Mouse (Mus musculus) ES-E14 (cell line): ENCODE results near the gene Dnase2b. TPM values are rescaled to one million over a fixed set of nuclear protein-coding genes. Genes with fewer than 3 reads are reported as not detected.

Experiments used
- DNase-seq: peaks from one replicate; pipeline ENCODE4 v3.0.0-alpha.2; 2013; ENCODE audit warnings: low read depth, low spot score
- H3K27ac ChIP-seq: 2 replicates; pipeline ENCODE4 v1.5.1; 2012; ENCODE audit warnings: low read depth, mild to moderate bottlenecking, low read length, moderate library complexity, mixed read lengths; ENCODE audit not compliant: poor library complexity, insufficient read depth, severe bottlenecking
- H3K36me3 ChIP-seq: 2 replicates; pipeline ENCODE4 v1.6.1; 2012; ENCODE audit warnings: mild to moderate bottlenecking, low read length, moderate library complexity, mixed read lengths; ENCODE audit not compliant: control insufficient read depth, poor library complexity, insufficient read depth, severe bottlenecking
- H3K4me1 ChIP-seq, 2 experiments: fragments of 150-350 bp in 1 of 2; sonication (generic) in 1 of 2; 2 replicates each; pipeline ENCODE4 v1.6.1; 2012; ENCODE audit warnings: low read length in 2 of 2, mild to moderate bottlenecking in 1 of 2, mixed read lengths in 1 of 2; ENCODE audit not compliant: control insufficient read depth in 2 of 2, insufficient read depth in 2 of 2, poor library complexity in 1 of 2
- H3K4me3 ChIP-seq, 2 experiments: fragments of 150-350 bp in 1 of 2; sonication (generic) in 1 of 2; 2 replicates each; pipeline ENCODE4 v1.5.1; 2012; ENCODE audit warnings: low read length in 2 of 2, low read depth in 1 of 2, mild to moderate bottlenecking in 1 of 2, mixed read lengths in 1 of 2; ENCODE audit not compliant: insufficient read depth in 1 of 2, poor library complexity in 1 of 2, severe bottlenecking in 1 of 2
- H3K9ac ChIP-seq: 2 replicates; pipeline ENCODE4 v1.6.1; 2012; ENCODE audit warnings: low read depth, mild to moderate bottlenecking, low read length, mixed read lengths; ENCODE audit not compliant: poor library complexity, insufficient read depth, severe bottlenecking
- H3K9me3 ChIP-seq: fragments of 150-350 bp; sonication (generic); 2 replicates; pipeline ENCODE4 v1.6.1; 2012; ENCODE audit warnings: low read depth, mild to moderate bottlenecking, low read length; ENCODE audit not compliant: control insufficient read depth, insufficient read depth
- CHD2 ChIP-seq: IDR thresholded peaks from 2 replicates; pipeline ENCODE4 v1.6.1; 2014; ENCODE audit warnings: mild to moderate bottlenecking, low read depth, low read length, inconsistent platforms
- HCFC1 ChIP-seq: IDR thresholded peaks from 2 replicates; pipeline ENCODE4 v1.6.1; 2012; ENCODE audit warnings: low read length, inconsistent platforms, borderline replicate concordance; ENCODE audit not compliant: insufficient read depth
- MAFK ChIP-seq: IDR thresholded peaks from 2 replicates; pipeline ENCODE4 v1.6.1; 2014; ENCODE audit warnings: mild to moderate bottlenecking, low read depth, low read length, inconsistent platforms; ENCODE audit not compliant: insufficient read depth
- ZC3H11A ChIP-seq: IDR thresholded peaks from 2 replicates; pipeline ENCODE4 v1.6.1; 2012; ENCODE audit warnings: low read depth, mild to moderate bottlenecking, inconsistent platforms, low read length, borderline replicate concordance
- ZNF384 ChIP-seq: IDR thresholded peaks from 2 replicates; pipeline ENCODE4 v1.6.1; 2012; ENCODE audit warnings: low read depth, low read length, inconsistent platforms
- in situ Hi-C, 2 experiments: fragments of 600-800 bp; cut with MboI; formaldehyde crosslinking; loops; one replicate each; pipeline ENCODE4 v1.15.1; 2025; ENCODE audit warnings: low sequenced_read_pairs in 2 of 2, inconsistent platforms in 1 of 2; ENCODE audit not compliant: unreplicated experiment in 2 of 2
- total RNA-seq: library from RNA; depleted of rRNA; stranded (reverse); fragments of 300-350 nt; gene quantifications from 2 replicates; pipeline ENCODE4 v1.2.3, GENCODE M21; 2012

Dnase2b gene
- total RNA-seq, 1 experiment: not detected

DNA sequence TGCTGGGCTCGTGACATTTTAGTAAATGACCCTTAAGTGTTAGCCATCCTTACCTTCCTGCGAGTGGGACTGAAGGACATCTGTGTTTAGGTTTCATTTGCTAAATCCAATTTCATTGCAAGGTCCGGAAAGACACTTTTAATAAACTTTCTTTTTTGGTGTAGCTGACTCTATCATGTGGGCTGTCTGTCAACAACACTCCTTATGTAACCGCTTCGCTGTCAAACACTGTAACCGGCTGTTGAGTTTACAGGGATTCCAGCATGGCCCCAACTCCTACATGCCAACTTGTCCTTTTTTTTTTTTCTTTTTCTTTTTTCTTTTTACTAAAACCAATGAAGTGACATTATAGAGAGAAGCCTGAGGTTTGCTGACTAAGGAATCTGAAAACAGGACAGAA lies 17.0 kb downstream of the Dnase2b start:
- no peak overlapping the region for H3K27ac ChIP-seq
- no peak for DNase-seq
- H3K9ac ChIP-seq: no peak overlapping the region
- H3K36me3 ChIP-seq: no peaks in the 10 kb centered on the region
- in situ Hi-C loops: no loop called here
- no peaks in the 10 kb centered on the region for H3K9me3 ChIP-seq
- no peak for TF ChIP-seq CHD2
- TF ChIP-seq HCFC1: no peak
- TF ChIP-seq ZC3H11A: no peak
- TF ChIP-seq ZNF384: no peak
- no peak for TF ChIP-seq MAFK
- H3K4me3 ChIP-seq: no peak overlapping the region
- no peaks in the 10 kb centered on the region for H3K4me1 ChIP-seq

- H3K36me3 ChIP-seq: no peaks in the 10 kb centered on the region
- no peaks in the 10 kb centered on the region for H3K4me1 ChIP-seq
- no peak for DNase-seq
- no peak overlapping the region for H3K27ac ChIP-seq
- no peaks in the 10 kb centered on the region for H3K9me3 ChIP-seq
- no peak overlapping the region for H3K9ac ChIP-seq
- H3K4me3 ChIP-seq: no peak overlapping the region
- TF ChIP-seq HCFC1 (no peak), ZNF384 (no peak), ZC3H11A (no peak), MAFK (no peak), CHD2 (no peak)
- in situ Hi-C loops: no loop called here
Measured at GRCm38 (mm10) chr3:146596864-146597263, 18.5 kb downstream of the Dnase2b start.

DNA sequence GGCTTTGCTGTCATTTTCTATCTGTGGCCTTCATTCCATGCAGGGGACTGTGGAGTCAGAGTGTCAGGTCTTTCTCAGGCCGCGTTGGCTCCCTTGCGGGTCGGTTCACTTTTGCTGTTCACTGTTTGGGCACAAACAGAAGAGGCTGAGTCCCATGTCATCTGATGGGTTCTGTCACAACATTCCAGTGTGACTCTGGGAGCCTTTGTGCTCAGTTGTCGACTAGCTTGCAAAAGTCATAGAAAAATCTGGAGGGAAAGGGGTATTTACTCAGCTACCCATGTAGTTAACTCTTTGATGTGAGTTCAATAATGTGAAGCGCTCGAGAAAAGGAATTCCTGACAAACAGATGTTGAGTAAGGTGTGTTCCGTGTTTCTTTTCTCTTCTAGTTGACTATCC lies 19.0 kb downstream of the Dnase2b start:
- TF ChIP-seq CHD2 (no peak), MAFK (no peak), ZNF384 (no peak), ZC3H11A (no peak), HCFC1 (no peak)
- H3K36me3 ChIP-seq: no peaks in the 10 kb centered on the region
- in situ Hi-C loops: no loop called here

DNA sequence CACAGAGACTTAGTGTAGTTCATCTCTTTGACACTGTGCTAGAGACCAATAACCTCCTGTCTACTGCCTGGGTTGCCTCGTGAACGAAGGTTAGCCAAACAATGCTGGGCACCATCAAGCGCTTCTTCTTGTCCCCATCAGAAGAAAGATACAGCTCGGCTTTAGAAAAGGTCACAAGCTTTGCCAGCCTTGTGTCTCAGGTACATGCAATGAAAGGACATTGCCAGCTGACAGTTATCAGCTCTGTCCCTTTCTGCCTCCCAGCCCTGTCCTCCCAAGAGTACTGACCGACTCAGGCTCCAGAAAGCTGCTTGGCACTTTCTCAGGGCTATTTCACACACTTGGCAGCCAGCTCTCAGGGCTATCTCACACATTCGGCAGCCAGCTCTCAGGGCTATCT lies 20.0 kb downstream of the Dnase2b start:
- Histone ChIP-seq H3K36me3 (no peaks in the 10 kb centered on the region), H3K27ac (no peak overlapping the region), H3K4me3 (no peak overlapping the region), H3K9ac (no peak overlapping the region), H3K4me1 (no peaks in the 10 kb centered on the region), H3K9me3 (no peaks in the 10 kb centered on the region)
- no peak for TF ChIP-seq MAFK
- TF ChIP-seq ZC3H11A: no peak
- TF ChIP-seq HCFC1: no peak
- no peak for TF ChIP-seq CHD2
- no peak for TF ChIP-seq ZNF384
- in situ Hi-C loops: no loop called here
- no peak for DNase-seq

More for the DNA sequence above, 19.0 kb downstream of the Dnase2b start:
- H3K9me3 ChIP-seq: no peaks in the 10 kb centered on the region
- H3K4me3 ChIP-seq: no peak overlapping the region
- H3K9ac ChIP-seq: no peak overlapping the region
- H3K4me1 ChIP-seq: no peaks in the 10 kb centered on the region
- no peak overlapping the region for H3K27ac ChIP-seq
- no peak for DNase-seq

- TF ChIP-seq ZNF384: no peak
- TF ChIP-seq MAFK: no peak
- TF ChIP-seq ZC3H11A: no peak
- no peak for TF ChIP-seq HCFC1
- no peak for TF ChIP-seq CHD2
- Histone ChIP-seq H3K27ac (no peak overlapping the region), H3K4me1 (no peaks in the 10 kb centered on the region), H3K36me3 (no peaks in the 10 kb centered on the region), H3K4me3 (no peak overlapping the region), H3K9me3 (no peaks in the 10 kb centered on the region), H3K9ac (no peak overlapping the region)
- in situ Hi-C loops: no loop called here
- DNase-seq: no peak
Measured at GRCm38 (mm10) chr3:146591601-146592000, 23.8 kb downstream of the Dnase2b start.
